Mouse (Mus musculus) ES-E14 (cell line): Measurements from ENCODE around the gene Gstm6.

Experiments used
- CHD2 ChIP-seq: IDR thresholded peaks from 2 replicates; pipeline ENCODE4 v1.6.1; 2014; ENCODE audit warnings: mild to moderate bottlenecking, low read depth, low read length, inconsistent platforms
- HCFC1 ChIP-seq: IDR thresholded peaks from 2 replicates; pipeline ENCODE4 v1.6.1; 2012; ENCODE audit warnings: low read length, inconsistent platforms, borderline replicate concordance; ENCODE audit not compliant: insufficient read depth
- ZC3H11A ChIP-seq: IDR thresholded peaks from 2 replicates; pipeline ENCODE4 v1.6.1; 2012; ENCODE audit warnings: low read depth, mild to moderate bottlenecking, inconsistent platforms, low read length, borderline replicate concordance
- ZNF384 ChIP-seq: IDR thresholded peaks from 2 replicates; pipeline ENCODE4 v1.6.1; 2012; ENCODE audit warnings: low read depth, low read length, inconsistent platforms

DNA sequence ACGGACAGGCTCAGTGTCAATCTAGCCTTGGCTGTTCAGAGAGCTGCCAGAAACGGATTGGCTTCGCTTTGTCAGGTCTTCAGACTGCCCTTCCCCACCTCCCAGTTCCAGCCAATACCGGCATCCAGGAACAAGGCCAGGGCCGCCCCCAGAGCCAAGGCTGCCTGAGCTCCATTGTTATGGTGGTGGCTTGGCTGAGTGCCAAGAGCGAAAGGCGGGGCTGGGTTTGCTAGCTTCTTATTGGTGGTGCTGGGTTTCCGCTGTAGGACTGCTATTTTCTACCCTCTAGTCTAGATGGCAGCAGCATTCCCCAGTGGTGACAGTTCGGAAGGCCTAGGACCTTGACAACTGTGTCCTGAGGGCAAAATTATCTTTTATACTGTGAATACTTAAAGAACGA is 11.9 kb downstream of the Gstm6 start, which contains the start of gene Gstm7:
- TF ChIP-seq ZC3H11A (no peak), CHD2 (no peak), ZNF384 (no peak), HCFC1 (no peak)
